Mouse (Mus musculus) brown adipose tissue, adult 24 weeks (tissue): ENCODE measurements around the gene 1700017N19Rik. TPM values are rescaled to one million over a fixed set of nuclear protein-coding genes. Genes with fewer than 3 reads are reported as not detected.
"Not testable (repeated sequence)": the region's sequence is repeated elsewhere in the genome, so short reads cannot be mapped to it uniquely, and the experiment has no call there.

ENCODE experiments used
- H3K27ac ChIP-seq: fragments of 200-500 bp; replicated peaks from 2 replicates; pipeline ENCODE4 v1.5.1; 2012; ENCODE audit warnings: low read depth, mild to moderate bottlenecking, low read length
- H3K4me1 ChIP-seq: fragments of 200-500 bp; 2 replicates; pipeline ENCODE4 v1.6.1; 2012; ENCODE audit warnings: low read length, mixed read lengths; ENCODE audit not compliant: control insufficient read depth, insufficient read depth, insufficient read length
- H3K4me3 ChIP-seq: fragments of 200-500 bp; 2 replicates; pipeline ENCODE4 v1.5.1; 2012; ENCODE audit warnings: low read depth, mild to moderate bottlenecking, low read length, moderate library complexity; ENCODE audit not compliant: insufficient read depth
- polyA plus RNA-seq: library from polyadenylated mRNA; stranded (reverse); fragments of >200 nt; gene quantifications from 2 replicates; pipeline ENCODE4 v1.2.4, GENCODE M21; 2012; ENCODE audit not compliant: missing spikeins, insufficient read depth, insufficient read length

The 1700017N19Rik gene
- not detected in 2 replicates for polyA plus RNA-seq

DNA sequence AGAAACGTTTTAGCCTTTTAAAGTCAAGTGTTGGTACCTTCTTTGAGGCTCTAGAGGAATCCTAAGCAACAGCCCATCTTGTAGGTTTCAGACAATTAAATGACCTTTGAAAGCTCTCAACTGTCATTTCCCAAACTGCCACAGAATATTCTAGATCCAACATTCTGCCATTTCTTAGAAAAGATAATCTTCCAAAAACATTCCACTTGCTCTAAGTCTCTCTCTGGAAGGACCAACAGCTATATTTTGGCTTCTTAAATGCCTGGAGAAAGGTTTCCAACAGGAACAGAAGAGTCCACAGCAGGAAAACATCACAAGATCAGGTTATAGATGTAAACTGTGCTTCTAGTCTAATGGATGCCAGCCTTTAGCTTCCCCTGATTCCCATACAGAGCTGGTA lies at the start of gene 1700017N19Rik, which contains the start of gene 4930430F08Rik:
Gene 1700017N19Rik (plus strand): TSS at position 162 of the 400 bp plus-strand sequence.
Gene 4930430F08Rik (minus strand): TSS at position 101 of the 400 bp plus-strand sequence.
- H3K4me1 ChIP-seq: no peaks in the 10 kb centered on the region
- H3K27ac ChIP-seq: no peak within 1 kb of the TSS
- no peak within 1 kb of the TSS for H3K4me3 ChIP-seq

DNA sequence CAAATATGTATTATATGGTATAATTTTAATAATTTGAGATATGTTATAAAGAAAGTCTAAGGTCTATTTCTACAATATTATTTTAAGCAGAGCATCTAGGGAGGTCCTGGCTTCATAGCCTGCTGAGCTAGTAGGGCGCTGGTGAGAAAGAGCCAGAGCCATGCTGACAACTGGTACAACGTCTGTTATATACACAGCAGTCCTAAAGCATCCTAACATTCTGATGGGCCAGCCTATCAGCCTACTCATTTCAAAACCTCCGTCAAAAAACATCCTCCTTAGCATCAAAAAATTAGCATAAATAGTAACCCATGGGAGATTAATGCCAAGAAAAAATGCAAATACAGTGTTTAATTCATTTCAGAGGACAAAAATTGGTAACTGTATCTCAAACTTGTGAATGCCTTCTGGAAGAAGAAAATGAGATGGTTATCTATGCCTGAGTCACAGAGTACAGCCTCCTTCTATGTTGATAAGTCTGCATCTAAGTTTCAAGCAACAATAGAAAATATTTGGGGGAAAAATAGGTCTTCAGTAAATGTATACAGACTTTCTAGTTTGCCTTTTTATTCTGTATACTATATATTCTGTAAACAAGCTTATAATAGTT lies 33.6 kb upstream of the 1700017N19Rik start:
- no peaks in the 10 kb centered on the region for H3K4me1 ChIP-seq
- no peak overlapping the region for H3K4me3 ChIP-seq
- no peak overlapping the region for H3K27ac ChIP-seq

DNA sequence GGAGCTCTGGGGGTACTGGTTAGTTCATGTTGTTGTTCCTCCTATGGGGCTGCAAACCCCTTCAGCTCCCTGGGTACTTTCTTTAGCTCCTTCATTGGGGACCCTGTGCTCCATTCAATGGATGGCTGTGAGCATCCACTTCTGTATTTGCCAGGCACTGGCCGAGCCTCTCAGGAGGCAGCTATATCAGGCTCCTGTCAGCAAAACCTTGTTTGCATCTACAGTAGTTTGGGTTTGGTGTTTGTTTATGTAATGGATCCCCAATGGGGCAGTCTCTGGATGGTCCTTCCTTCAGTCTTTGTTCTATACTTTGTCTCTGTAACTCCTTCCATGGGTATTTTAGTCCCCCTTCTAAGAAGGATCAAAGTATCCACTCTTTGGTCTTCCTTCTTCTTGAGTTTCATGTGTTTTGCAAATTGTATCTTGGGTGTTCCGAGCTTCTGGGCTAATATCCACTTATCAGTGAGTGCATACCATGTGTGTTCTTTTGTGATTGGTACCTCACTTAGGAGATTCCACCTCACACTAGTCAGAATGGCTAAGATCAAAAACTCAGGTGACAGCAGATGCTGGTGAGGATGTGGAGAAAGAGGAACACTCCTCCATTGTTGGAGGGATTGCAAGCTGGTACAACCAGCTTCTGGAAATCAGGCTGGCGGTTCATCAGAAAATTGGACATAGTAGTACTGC lies 29.9 kb upstream of the 1700017N19Rik start:
- not testable (repeated sequence) for H3K4me1 ChIP-seq, H3K27ac ChIP-seq, H3K4me3 ChIP-seq

DNA sequence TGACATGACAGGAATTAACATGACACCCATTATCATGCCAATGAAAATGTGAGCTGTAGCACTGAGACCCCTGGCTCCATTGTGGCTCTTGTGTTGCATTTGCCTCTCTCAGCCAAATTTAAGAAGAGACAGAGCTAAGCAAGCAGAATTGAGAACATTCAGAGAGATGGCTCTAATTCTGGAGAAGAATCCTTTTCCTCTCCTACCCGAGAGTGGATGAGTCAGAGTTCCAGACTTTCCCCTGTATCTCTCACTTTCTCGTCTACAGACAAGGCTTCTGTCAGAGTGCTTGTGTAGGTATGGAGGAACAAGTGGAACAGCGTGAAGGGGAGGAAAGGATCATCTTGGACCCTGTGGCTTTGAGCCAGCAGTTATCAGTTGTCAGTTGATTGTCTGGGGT lies 26.2 kb upstream of the 1700017N19Rik start:
- H3K4me1 ChIP-seq: no peaks in the 10 kb centered on the region

DNA sequence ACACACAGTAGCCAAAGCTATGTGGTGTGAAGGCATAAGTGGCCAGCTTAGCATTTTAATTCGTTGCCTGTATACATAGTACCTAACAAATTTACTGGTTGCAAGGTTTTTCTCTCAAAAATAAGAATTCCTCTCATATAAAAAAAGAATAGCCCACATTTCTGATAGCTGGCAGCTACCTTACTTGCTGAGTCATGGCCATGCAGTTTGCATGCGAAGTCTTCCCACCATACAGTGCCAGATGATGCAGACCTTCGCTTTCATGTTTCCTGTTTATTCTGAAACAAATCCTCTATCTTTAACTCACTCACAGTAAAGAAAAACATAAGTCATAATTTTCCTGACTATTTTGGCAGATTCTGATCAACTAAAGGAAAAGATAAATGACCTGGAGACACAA lies 18.6 kb upstream of the 1700017N19Rik start:
- no peak overlapping the region for H3K4me3 ChIP-seq
- H3K27ac ChIP-seq: no peak overlapping the region
- H3K4me1 ChIP-seq: no peaks in the 10 kb centered on the region

More for the DNA sequence above, 26.2 kb upstream of the 1700017N19Rik start:
- no peak overlapping the region for H3K4me3 ChIP-seq
- H3K27ac ChIP-seq: no peak overlapping the region

DNA sequence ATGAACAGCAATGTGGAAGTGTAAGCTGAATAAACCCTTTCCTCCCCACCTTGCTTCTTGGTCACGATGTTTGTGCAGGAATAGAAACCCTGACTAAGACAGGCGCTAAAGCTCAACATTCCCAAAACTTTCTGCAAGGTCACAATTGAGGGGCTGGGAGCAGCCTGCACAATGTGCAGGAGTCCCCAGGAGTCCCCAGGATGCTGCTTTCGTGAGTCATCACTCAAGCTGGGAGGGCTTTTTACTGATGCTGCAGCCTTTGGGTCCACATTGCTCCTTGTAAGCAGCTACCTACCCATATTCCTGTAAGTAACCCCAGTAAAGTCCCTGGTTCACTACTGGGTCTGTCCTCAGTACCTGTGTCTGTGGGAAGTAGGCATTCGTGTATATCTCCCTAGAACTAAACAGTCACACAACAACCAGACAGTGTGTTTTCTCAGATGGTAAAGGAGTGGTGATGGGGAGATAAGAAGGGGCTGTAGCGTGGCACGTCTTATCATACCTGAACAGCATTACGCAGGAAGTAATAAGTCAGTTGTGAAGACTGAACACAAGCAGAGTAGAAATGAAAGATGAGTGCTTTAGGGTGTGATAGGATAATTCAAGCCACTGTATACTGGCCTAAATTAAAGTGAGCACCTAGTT lies 15.7 kb upstream of the 1700017N19Rik start:
- H3K4me1 ChIP-seq: no peaks in the 10 kb centered on the region
- no peak overlapping the region for H3K4me3 ChIP-seq
- H3K27ac ChIP-seq: no peak overlapping the region

DNA sequence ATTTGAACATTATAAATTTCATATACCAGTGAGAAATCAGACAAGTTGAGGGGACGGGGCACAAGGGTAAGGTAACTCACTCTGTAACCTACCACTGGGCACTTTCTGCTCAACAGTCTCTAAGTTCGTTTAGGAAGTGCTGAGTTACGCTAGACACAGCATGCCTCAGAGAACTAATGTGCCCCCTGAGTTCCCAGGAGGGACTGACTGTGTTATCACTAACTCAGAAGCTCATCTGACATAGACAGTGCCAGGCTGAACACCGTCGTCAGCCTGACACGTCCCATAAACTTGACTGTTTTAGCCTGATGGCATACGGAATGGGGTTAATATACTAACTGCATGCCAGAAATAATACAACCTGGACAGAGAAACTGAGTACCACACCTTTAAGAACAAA lies 15.0 kb upstream of the 1700017N19Rik start:
- no peak overlapping the region for H3K4me3 ChIP-seq
- no peaks in the 10 kb centered on the region for H3K4me1 ChIP-seq
- H3K27ac ChIP-seq: no peak overlapping the region

DNA sequence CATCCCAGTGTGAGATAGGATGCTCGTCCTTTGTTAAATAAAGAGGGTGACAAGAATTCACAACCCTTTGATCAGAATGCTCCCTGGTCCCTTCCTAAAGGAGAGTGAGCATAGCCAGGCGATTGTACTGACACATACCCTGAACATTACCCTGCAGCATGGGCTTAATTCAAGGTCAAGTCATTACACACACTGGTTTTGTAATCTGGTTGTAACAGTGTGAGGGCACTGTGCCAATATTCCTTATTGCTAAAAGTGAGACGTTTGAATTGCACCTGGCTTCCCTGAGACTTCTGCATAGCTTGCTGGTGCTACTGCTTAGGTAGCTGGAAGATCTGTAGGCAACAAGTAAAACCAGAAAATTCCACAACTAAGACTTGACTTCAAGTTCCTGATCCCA lies 6.1 kb upstream of the 1700017N19Rik start:
- Histone ChIP-seq H3K4me3 (no peak overlapping the region), H3K27ac (no peak overlapping the region), H3K4me1 (no peaks in the 10 kb centered on the region)

DNA sequence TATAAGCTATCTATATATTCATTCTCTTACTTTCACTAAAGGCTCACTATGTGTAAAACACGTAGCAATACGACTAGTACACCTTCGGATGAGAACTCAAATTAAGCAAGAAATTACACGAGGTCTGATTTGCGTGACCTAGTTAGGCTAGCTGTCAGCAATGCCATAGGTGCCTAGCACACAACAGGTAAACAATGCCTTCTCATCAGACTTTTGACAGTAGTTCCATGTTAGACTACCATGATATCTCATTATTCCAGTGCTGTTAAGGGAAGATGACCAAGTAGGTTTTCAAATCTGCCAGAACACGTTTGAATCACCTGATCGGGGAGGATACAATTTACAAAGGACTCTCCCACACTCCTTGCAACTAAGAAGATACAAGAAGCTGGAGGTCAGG lies 1.8 kb upstream of the 1700017N19Rik start:
- H3K27ac ChIP-seq: no peak overlapping the region

DNA sequence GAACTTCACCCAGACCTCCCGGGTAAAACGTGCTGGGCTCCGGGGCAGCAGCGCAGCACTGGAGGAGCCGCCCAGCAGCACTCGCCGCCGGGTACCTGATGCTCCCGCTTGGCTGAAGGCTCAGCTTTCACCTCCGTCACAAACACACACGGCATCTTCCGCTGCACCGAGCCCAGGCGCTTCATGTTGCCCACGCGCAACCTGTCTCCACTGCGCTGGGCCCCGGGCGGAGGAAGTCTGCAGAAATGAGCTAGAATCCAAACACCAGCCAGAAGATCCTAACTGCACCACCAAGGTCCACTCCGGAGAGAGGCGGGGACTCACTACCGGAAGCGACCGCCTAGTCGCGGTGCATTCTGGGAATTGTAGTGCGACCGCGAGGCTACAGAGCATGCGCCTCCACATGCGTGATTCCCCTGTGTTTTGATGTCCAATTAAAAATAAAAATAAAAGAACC lies 1.3 kb upstream of the 1700017N19Rik start:
- H3K27ac ChIP-seq: no peak overlapping the region
- no peaks in the 10 kb centered on the region for H3K4me1 ChIP-seq
- peak overlapping the region; percentile 89 for H3K4me3 ChIP-seq

More for the DNA sequence above, 1.8 kb upstream of the 1700017N19Rik start:
- no peaks in the 10 kb centered on the region for H3K4me1 ChIP-seq
- H3K4me3 ChIP-seq: peak overlapping the region; percentile 89

DNA sequence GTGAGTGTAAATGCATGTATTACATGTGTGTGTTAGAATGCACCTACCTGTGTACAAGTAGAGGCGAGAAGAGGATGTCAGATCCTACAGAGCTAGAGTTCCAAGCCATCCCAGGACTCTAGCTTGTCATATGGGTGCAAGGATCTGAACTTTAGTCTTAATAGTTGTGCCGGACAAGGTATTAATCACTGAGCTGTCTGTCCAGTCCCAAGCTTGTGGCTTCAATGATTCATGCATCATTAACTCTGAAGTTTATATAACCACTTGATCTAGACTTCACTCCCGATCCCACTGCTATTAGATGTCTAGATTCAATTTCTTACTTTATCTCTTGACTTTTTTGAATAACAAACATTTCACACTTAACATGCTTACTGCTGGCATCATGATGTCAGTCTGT lies 8.1 kb downstream of the 1700017N19Rik start:
- Histone ChIP-seq H3K27ac (no peak overlapping the region), H3K4me1 (no peaks in the 10 kb centered on the region), H3K4me3 (no peak overlapping the region)

DNA sequence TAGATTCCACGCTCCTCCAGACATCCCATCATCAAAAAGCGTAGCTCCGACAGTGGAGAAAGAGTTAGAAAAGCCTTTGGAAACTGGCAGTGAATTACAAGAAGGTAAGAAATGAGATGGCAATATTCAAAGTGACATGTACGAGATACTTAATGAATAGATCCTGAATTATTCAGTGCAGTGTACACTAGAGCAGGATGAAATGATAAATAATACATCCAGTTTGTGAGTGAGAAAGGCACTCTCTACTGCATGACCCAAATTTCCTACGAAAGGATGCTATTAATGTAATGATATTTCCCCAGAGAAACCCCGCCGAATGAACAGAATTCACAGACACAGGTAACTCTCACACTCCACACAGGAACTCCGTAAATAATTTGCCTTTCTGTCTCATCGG lies 13.2 kb downstream of the 1700017N19Rik start:
- Histone ChIP-seq H3K27ac (no peak overlapping the region), H3K4me1 (no peaks in the 10 kb centered on the region), H3K4me3 (no peak overlapping the region)

DNA sequence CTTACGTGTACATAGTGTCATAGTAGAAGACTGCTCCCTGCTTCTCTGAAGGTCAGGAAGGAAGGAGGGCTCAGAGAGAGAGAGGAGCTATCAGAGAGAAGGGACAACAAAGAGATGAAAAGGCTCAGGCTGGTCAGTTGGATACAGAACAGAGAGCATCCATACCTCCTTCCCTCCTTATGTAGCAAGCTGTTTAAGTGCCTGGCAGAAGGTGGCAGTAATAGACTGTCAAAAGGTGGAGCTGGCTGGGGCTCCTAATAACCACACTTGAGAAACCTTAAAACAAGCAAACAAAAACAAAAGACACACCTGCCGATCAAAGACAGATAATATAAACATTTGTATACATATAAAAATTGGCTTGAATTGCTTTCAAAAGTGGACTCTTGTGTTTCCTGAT lies 14.0 kb downstream of the 1700017N19Rik start:
- Histone ChIP-seq H3K4me1 (no peaks in the 10 kb centered on the region), H3K4me3 (no peak overlapping the region), H3K27ac (no peak overlapping the region)

DNA sequence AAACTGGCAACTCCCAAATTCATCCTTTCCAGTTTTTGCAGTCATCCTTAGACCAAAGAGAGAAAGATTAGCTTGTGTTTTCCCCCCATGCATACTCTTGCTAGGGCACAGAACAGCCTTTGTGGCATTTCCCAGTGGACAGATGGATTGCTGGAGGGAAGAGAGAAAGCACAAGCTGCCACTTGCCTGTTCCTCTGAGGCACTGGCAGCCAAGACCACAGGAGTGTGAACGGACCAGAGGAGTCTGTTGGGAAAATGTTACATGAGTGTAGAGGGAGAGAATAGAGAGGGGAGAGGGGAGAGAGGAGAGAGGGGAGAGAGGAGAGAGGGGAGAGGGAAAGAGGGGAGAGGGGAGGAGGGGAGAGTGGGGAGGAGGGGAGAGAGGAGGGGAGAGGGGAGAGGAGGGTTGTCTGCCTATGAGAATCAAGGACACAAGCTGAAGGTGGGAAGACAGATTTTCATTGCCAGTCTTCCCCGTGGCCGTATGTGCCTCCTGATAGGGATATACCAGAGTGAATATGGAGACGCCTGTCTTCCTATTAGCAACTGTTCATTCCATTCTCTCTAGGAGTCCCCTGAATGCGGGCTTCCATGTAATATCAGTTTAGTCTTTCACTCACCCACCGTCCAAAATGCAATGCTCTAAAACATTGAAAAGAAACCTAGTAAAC lies 27.1 kb downstream of the 1700017N19Rik start:
- H3K4me3 ChIP-seq: no peak overlapping the region
- H3K27ac ChIP-seq: no peak overlapping the region
- no peaks in the 10 kb centered on the region for H3K4me1 ChIP-seq

DNA sequence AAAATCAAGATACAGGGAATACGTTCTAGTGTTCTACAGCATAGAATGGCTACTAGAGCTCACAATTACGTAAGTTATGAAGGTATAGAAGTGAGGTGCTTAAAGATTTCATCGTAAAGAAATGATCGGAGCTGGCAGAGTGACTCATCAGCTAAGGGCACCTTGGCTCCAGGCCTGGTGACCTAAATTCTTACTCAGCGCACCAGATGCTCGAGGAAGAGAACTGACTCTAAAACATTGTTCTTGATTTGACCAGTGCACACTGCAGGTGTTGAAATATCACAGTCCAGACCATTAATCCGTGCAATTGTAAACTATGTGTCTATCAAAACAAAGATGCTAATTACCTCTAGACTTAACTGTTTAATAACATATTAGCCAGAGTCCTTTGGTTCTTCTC lies 29.2 kb downstream of the 1700017N19Rik start:
- Histone ChIP-seq H3K4me3 (no peak overlapping the region), H3K4me1 (no peaks in the 10 kb centered on the region), H3K27ac (no peak overlapping the region)
